Mouse (Mus musculus) brain, embryonic 18.5 days (tissue): ENCODE measurements at regions not wholly inside any gene's neighbourhood (a gene's known extent, or its start where the extent isn't known, plus 50 kb on each side); places are given as distances from the start of the nearest gene placed in this dataset.
A peak's percentile ranks its signal among the peaks of the same experiment; 100 is the strongest.

ENCODE experiments used
- DNase-seq: peaks from one replicate; pipeline ENCODE4 v3.0.0-alpha.2; 2012; ENCODE audit warnings: low read depth, low spot score

GRCm38 (mm10) chr15:96119240-96119639 lies 168.1 kb upstream of the Arid2 start:
- no peak for DNase-seq

GRCm38 (mm10) chr15:96124397-96124796 lies 162.9 kb upstream of the Arid2 start:
- DNase-seq = no peak

DNA sequence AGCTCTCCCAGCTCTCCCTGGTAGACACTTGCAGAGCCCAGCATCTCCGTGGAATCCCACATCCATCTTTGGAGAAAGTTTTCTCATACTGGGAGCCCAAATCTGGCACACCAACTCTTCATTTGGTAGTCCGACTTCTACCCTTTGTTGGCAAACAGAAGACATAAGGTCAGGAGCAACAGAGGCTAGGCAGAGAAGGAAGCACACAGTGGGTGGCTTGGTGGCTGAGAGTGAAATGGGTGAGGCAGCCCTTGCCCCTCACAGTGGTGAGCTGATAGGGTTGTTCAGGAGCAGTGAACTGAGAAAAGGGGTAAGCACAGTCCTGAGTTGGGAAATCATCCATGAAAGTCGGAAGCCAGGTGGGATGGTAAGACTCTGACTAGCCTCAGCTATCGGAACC lies 157.6 kb upstream of the Arid2 start:
- DNase-seq = no peak

DNA sequence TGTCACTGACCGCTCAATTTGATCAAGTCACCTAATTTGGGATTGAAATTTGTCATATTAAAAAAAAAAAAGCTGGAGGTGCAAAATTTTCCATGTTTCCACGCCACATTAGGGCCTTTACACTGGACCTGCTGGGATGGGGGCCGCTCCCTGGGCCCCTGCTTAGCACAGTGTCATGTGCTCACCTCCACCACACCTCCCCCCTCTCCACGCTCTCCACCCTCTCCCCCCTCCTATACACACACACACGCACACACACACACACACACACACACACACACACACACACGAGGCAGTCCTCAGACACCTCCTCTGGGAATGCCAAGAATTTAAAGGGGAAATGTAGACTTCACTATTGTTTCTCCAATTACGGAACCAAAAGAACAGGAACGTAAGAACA lies 156.8 kb upstream of the Arid2 start:
- DNase-seq = no peak

DNA sequence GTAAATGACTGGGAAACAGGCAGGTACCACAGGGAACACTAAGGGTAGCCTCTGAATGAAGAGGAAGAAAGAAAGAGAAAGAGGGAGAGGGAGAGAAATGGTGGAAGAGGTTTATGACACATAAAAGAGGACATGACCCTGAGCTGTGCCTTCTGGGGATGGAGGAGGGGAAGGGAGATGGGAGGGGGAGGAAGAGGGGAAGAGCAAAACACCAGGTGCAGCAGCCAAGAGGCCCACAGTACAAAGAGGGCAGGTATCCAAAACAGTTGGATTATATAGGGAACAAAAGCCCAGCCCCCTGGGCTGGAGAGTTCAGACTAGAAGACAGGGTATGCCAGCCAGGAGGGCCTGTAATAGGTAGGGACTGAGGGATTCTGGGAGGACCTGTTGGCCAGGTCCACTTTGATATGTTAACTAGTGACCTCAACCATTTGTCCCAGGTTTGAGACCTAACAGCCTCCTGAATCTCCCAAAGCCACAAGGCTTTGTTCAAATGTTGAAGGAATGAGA lies 155.7 kb upstream of the Arid2 start:
- DNase-seq = no peak

- no peak for DNase-seq
Measured at GRCm38 (mm10) chr15:96132636-96133035, 154.7 kb upstream of the Arid2 start.

GRCm38 (mm10) chr15:96135250-96135731 lies 152.0 kb upstream of the Arid2 start:
- no peak for DNase-seq

- no peak for DNase-seq
Measured at GRCm38 (mm10) chr15:96135816-96136215, 151.5 kb upstream of the Arid2 start.

DNA sequence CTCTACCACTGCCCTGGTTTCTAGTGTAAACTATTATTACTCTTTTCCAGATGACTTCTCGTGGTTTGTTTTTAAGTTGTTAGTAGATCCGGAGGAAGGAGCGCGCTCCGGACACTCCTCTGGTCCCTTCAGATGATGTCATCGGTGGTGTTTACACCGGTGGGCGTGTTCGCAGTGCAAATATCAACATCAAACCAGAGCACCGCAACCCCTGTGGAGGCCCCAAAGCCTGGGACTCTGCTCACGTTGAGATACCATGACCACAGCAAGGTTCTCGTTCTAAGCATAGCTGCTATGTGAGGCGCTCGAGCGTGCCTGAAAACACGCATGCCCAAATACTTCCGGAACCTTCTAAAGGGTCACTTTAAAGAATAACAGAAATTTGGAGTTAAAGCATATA lies 149.8 kb upstream of the Arid2 start:
- no peak for DNase-seq

GRCm38 (mm10) chr15:96137945-96138344 lies 149.4 kb upstream of the Arid2 start:
- DNase-seq = no peak

GRCm38 (mm10) chr15:96153489-96153888 lies 133.8 kb upstream of the Arid2 start:
- no peak for DNase-seq

DNA sequence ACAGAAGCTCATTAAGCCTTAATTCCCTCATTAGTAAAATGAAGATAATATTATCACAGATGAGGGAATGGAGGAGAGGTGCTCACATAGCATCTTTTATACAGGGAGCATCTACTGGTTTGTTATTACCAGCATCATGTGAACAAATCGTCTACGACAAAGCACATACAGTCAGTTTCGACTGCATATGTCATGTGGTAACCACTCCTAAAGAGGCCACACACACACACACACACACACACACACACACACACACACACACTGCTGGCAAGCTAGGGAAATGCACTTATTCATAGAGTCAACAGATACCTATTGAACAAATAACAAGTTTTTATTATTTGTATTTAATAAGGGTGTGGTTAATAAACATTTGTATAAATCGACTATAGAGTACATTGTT lies 129.0 kb upstream of the Arid2 start:
- DNase-seq = no peak

DNA sequence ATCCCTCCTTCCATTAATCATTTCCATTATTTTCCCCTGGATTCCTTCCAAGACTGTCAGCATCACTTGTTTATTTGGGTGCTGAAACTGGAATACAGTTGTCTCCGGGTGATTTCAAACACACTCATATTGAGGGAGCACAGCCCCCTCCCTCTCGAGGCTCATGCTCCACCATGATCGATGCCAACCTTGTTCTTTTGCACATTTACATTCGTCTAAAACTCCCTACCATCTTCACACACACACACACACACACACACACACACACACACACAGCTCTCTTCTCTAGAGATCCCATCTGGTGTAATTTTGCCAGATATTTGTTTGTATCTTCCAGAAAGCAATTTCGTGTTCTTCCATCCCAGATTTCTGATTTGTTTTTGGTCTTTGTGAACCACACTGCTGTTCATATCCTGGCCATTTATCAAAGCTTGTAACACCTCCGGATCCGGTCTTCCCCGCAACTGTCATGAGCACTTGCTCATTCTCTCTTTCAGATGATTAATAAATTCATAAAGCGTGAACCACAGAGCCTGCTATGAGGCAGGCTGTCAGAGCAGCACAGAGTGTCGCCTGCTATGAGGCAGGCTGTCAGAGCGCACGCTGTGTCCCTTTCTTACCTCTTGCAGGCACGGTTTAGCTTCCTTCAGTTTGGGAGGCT lies 122.4 kb upstream of the Arid2 start:
- no peak for DNase-seq

DNA sequence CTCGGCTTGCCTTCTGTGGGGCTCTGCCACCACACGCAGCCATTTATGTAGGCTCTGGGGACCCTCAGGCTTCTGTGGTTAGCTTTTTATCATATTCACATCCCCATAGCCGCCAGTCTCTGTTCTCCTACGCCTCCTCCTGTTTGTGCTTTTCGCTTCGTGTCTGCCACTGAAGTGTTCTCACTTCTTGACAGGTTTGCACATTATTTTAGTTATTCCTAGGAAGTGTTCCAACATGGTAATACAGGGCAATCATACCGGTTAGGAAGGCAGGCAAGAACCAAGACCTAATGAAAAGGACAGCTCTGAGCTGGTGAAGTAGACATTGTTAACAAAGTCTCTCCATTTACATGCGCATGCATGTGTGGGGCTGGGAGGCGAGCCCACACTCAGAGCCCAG lies 120.1 kb upstream of the Arid2 start:
- DNase-seq = no peak

GRCm38 (mm10) chr15:96169726-96170467 lies 117.4 kb upstream of the Arid2 start:
- DNase-seq = no peak

DNA sequence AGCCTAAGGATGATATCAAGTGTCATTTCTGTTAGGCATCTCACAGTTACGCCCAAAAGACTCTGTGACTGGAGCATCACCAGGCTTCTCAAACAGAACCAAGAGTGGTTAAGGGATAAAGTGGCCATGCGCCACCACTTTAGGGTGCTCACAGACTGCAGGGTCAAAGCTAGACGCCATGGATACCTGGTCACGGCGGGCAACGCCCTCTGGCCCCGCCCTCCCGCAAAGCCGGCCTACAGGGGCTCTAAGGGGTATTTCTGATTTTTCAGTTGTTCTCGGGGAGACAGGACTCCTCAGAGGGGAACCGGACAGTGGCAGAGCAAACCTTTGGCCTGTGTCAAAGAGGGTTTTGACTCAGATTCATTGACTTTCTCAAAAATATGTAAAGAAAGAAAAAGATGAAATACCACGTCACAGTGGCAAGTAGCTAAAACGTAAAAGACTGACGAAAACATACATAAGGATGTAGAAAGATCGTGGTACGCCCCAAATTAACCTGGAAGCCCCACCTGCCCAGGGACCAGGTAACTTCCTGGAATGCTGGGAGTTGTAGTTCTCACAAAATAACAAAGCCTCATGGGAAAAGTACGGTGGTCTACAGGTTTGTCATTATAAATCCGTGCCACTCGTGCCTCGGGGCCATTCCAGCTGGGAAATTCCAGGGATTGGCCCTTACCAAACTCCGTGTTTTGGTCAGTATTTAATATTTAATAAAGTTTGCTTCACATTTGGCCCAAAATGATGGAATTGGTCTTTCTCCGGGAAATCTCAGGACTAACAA lies 116.1 kb upstream of the Arid2 start:
- peak; percentile 64 for DNase-seq

DNA sequence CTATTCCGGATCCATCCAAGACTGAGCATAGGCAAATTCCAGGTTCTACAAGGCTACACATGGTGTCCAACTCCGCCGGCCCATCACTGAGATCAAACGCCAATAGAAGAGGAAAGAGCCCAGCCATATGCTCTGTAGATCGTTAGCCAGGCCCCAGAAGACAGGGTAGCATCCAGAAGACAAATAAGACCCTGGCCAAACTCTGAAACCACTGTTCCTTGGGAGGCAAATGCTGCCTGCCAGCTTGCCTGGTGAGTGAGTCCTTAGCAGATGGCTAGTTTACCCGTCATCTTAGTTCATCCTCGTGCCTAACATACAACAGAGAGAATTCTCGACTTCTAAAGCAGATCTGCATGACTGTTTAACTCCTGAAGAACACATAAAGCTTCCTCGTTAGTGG lies 109.4 kb upstream of the Arid2 start:
- DNase-seq = no peak

DNA sequence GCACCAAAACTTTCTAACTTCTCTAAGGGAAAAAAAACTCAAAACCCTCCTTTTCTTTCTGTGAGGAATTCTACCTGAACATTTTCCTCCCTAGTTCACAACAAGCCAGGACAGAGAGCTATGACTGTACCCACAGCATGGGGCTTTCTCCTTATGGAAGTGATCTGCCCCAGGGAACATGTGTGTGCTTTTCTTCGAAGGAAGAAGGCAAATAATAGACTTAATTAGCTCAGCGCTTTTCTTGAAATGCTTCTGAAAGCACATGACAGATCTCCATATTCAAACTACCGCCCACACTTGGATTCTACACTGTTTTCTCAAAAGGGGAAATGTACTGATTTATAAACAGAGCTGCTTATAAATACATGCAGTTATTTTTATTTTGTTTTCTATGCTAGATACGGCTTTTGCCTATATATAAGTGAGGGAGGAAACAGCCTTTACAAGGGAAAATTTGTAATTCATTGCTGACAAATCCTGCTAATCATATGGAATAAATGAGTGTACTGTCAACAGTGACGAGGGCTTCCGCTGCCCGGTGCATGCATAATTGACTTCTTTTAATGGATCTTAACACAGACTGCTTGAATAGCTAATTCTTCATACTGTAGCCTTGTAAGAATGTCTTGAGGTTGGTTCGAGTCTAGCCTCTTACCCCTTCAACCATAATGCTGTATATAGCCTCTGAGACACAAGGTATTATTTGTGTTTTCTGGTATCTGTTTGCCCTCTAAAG lies 108.8 kb upstream of the Arid2 start:
- DNase-seq = no peak

DNA sequence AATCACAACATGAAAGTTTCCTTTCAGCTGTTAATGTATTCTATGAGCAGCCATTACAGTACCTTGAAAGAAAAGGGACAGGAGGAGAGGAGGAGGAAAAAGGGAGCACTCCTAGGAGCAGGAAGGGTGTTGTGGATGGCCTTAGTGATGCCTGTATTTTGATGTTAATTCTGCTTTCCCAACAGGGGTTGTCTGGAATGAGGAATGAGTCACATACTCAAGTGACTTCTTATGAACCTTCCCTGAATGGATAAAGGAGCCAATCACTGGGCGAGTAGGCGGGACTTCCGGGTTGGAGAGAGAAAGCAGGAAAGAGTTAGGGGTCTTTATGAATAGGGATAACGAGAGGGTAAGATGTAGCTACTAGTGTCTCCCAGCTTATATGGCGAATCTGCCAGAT lies 107.8 kb upstream of the Arid2 start:
- DNase-seq = no peak

GRCm38 (mm10) chr15:96180036-96180435 lies 107.3 kb upstream of the Arid2 start:
- no peak for DNase-seq

DNA sequence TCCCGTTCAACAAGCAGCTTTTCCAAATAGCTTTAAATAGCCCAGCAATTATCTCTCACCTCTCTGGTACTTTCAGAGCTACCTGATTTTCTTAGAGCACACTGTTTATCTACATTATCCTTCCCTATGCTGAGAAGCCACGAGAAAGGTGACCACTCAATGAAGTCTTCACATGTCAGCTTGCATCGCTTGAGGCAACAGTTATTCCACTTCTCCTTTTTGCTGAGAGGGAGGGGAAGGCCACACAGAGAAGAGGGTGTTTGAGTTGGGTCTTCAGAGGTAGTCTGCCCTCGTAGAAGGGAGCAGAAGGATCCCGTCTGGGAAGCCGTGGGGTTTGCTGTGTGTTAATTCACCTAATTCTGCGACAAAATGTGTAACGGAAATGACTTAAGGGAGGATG lies 106.3 kb upstream of the Arid2 start:
- no peak for DNase-seq

DNA sequence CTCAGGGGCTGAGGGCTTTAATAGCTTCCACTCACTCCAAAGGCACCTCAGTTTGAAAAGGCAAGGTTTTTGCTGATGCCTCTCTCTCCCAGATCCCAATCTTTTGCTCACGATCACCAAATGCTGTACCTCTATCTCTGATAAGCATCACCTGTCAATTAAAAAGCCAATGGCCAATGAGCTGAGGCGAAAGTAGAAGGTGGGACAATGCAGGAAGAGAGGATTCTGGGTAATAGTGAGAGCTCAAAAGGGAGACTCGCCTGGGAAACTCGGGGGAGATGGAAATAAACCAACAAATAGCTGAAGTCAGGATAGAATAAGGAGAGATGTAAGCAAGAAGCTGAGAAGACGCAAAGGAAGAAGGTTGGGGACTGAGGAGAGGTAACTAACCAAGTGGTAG lies 105.0 kb upstream of the Arid2 start:
- DNase-seq = no peak
